Mouse (Mus musculus): ENCODE measurements around the gene Ppm1l. TPM values are rescaled to one million over a fixed set of nuclear protein-coding genes. Genes with fewer than 3 reads are reported as not detected.

Ppm1l gene
- polyA plus RNA-seq, 1 experiment from 2014 or later: 8.3 TPM

GRCm38 (mm10) chr3:69456071-69456470, 139.4 kb downstream of the Ppm1l start:
- no peak for ATAC-seq (ENCODE audit: insufficient number of reproducible peaks, insufficient read depth, low FRiP score, low TSS enrichment, low read depth)
- WGBS: 88% methylated on average over 5 of the region's 5 CpGs

GRCm38 (mm10) chr3:69458756-69459155, 142.1 kb downstream of the Ppm1l start:
- Histone ChIP-seq H3K9ac (no peak overlapping the region), H3K4me3 (no peak overlapping the region), H3K27me3 (no peaks in the 10 kb centered on the region), H3K36me3 (no peaks in the 10 kb centered on the region), H3K27ac (no peak overlapping the region), H3K4me2 (no peak overlapping the region), H3K4me1 (no peaks in the 10 kb centered on the region), H3K9me3 (no peaks in the 10 kb centered on the region)
- WGBS: 73% methylated on average over 6 of the region's 6 CpGs
- no peak for ATAC-seq (ENCODE audit: insufficient number of reproducible peaks, insufficient read depth, low FRiP score, low TSS enrichment, low read depth)

More at GRCm38 (mm10) chr3:69456071-69456470, 139.4 kb downstream of the Ppm1l start:
- Histone ChIP-seq H3K4me1 (no peaks in the 10 kb centered on the region), H3K36me3 (no peaks in the 10 kb centered on the region), H3K27ac (no peak overlapping the region), H3K9ac (no peak overlapping the region), H3K4me2 (no peak overlapping the region), H3K4me3 (no peak overlapping the region), H3K9me3 (no peaks in the 10 kb centered on the region), H3K27me3 (no peaks in the 10 kb centered on the region)

- ATAC-seq (ENCODE audit: insufficient number of reproducible peaks, insufficient read depth, low FRiP score, low TSS enrichment, low read depth): no peak
- no peak overlapping the region for H3K9ac ChIP-seq
- no peaks in the 10 kb centered on the region for H3K9me3 ChIP-seq
- 0 out of 2 replicates have a peak, but pooled peaks cover under 1% of the 10 kb centered on the region for H3K4me1 ChIP-seq
- H3K4me3 ChIP-seq: no peak overlapping the region
- H3K4me2 ChIP-seq: no peak overlapping the region
- peaks cover 3% of the 10 kb centered on the region; the same call in 1 of the 2 replicates for H3K27me3 ChIP-seq
- no peaks in the 10 kb centered on the region for H3K36me3 ChIP-seq
- H3K27ac ChIP-seq: no peak overlapping the region
- WGBS: 53% methylated on average over 1 of the region's 1 CpGs
Observed at GRCm38 (mm10) chr3:69461956-69462355, 145.3 kb downstream of the Ppm1l start.

- Histone ChIP-seq H3K36me3 (no peaks in the 10 kb centered on the region), H3K4me3 (no peak overlapping the region), H3K27ac (no peak overlapping the region), H3K27me3 (peaks cover 3% of the 10 kb centered on the region; the same call in 1 of the 2 replicates), H3K9me3 (no peaks in the 10 kb centered on the region), H3K4me2 (no peak overlapping the region), H3K9ac (no peak overlapping the region), H3K4me1 (peaks cover 37% of the 10 kb centered on the region)
- 95% methylated on average over 4 of the region's 4 CpGs for WGBS
- no peak for ATAC-seq (ENCODE audit: insufficient number of reproducible peaks, insufficient read depth, low FRiP score, low TSS enrichment, low read depth)
Observed at GRCm38 (mm10) chr3:69465751-69466150, 149.1 kb downstream of the Ppm1l start.

DNA sequence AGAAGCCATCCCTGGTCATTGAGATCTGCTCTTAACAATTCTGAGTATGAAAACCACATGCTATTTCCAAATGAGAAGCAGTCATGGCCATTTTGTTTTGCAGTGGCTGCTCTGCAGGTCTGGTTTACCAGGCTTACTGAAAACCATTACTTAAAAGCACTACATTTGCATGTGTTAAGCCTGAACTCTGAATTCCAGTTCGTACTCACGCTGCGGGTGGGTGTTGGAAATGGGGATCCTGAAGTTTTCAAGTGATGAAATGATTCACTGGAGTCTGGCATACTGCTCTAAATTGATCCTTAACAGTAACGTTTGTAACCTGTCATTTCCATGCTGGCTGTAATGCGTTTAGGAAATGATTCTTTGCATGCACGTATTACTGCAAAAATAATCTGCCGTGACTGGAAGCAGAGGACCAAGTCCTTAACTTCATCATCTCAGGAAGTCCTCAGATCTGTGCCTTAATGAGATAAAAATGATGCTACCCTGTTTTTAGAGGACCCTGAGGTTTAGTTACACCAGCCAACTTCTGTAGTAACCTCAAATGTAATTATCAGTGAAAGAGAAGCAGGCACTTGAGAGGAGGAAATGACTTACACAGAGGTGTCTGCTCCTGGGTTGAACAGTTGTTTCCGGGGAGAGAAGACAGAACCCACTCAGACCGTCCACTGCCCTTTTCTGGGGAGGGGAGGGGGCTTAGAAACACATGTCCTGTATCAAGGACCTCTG, 151.8 kb downstream of the Ppm1l start:
- H3K4me1 ChIP-seq: peaks cover 37% of the 10 kb centered on the region
- H3K9me3 ChIP-seq: no peaks in the 10 kb centered on the region
- peak overlapping the region; percentile 19 for H3K4me2 ChIP-seq
- no peak for ATAC-seq (ENCODE audit: insufficient number of reproducible peaks, insufficient read depth, low FRiP score, low TSS enrichment, low read depth)
- H3K9ac ChIP-seq: no peak overlapping the region
- H3K4me3 ChIP-seq: no peak overlapping the region
- no peaks in the 10 kb centered on the region for H3K36me3 ChIP-seq
- 15% methylated on average over 9 of the region's 9 CpGs for WGBS
- peaks cover 12% of the 10 kb centered on the region for H3K27me3 ChIP-seq
- no peak overlapping the region for H3K27ac ChIP-seq

DNA sequence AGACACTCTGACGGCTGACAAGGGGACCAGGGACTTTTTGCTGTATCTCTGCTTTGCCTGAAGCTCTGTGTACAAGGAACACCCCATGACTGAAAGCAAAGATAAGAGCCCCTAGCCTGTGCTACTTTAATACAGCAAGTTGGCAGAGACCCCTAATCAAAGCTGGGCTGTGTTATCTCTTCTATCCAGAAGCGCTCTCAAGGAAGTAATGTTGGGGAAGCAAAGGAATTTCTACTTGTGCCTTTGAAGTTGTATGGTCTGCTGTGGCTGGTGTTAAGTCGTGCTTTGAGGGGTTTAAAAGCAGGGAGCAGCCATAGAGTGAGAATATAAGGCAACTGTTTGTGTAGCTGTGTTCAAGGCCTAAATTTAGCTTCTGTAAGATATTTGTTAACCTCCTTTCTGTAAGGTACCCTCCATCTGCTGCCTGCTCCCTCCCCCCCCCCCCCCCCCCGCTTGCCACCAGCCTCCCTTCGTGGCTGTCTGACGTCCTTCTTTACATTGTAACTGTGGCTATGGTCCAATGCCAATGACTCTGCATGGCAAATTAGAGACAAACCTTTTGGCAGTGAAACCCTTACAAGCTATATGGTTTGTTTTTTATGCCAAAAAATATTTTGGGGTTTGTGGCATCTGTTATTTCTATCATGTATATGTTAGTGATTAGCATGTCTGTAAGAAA, 152.9 kb downstream of the Ppm1l start:
- Histone ChIP-seq H3K4me2 (no peak overlapping the region), H3K36me3 (no peaks in the 10 kb centered on the region), H3K4me1 (peaks cover 37% of the 10 kb centered on the region), H3K4me3 (no peak overlapping the region), H3K9ac (no peak overlapping the region), H3K27ac (no peak overlapping the region), H3K27me3 (peaks cover 12% of the 10 kb centered on the region), H3K9me3 (no peaks in the 10 kb centered on the region)
- no peak for ATAC-seq (ENCODE audit: insufficient number of reproducible peaks, insufficient read depth, low FRiP score, low TSS enrichment, low read depth)
- 20% methylated on average over 5 of the region's 6 CpGs for WGBS

- H3K36me3 ChIP-seq: no peaks in the 10 kb centered on the region
- no peaks in the 10 kb centered on the region for H3K9me3 ChIP-seq
- 43% methylated on average over 11 of the region's 11 CpGs for WGBS
- H3K27ac ChIP-seq: no peak overlapping the region
- peaks cover 11% of the 10 kb centered on the region for H3K27me3 ChIP-seq
- no peak overlapping the region for H3K9ac ChIP-seq
- H3K4me1 ChIP-seq: peaks cover 37% of the 10 kb centered on the region
- no peak overlapping the region for H3K4me3 ChIP-seq
- no peak for ATAC-seq (ENCODE audit: insufficient number of reproducible peaks, insufficient read depth, low FRiP score, low TSS enrichment, low read depth)
- no peak overlapping the region for H3K4me2 ChIP-seq
Observed at GRCm38 (mm10) chr3:69470142-69470796, 153.6 kb downstream of the Ppm1l start.

- Histone ChIP-seq H3K4me3 (no peak overlapping the region), H3K4me2 (no peak overlapping the region), H3K36me3 (no peaks in the 10 kb centered on the region), H3K9me3 (no peaks in the 10 kb centered on the region), H3K27me3 (peaks cover 10% of the 10 kb centered on the region), H3K27ac (no peak overlapping the region), H3K4me1 (peaks cover 7% of the 10 kb centered on the region), H3K9ac (no peak overlapping the region)
- 56% methylated on average over 12 of the region's 12 CpGs for WGBS
- ATAC-seq (ENCODE audit: insufficient number of reproducible peaks, insufficient read depth, low FRiP score, low TSS enrichment, low read depth): no peak
Observed at GRCm38 (mm10) chr3:69475850-69476450, 159.3 kb downstream of the Ppm1l start.

- no peak overlapping the region for H3K27ac ChIP-seq
- WGBS: 73% methylated on average over 3 of the region's 3 CpGs
- no peak overlapping the region for H3K9ac ChIP-seq
- H3K4me1 ChIP-seq: peaks cover 7% of the 10 kb centered on the region
- no peaks in the 10 kb centered on the region for H3K9me3 ChIP-seq
- no peaks in the 10 kb centered on the region for H3K36me3 ChIP-seq
- H3K27me3 ChIP-seq: no peaks in the 10 kb centered on the region
- ATAC-seq (ENCODE audit: insufficient number of reproducible peaks, insufficient read depth, low FRiP score, low TSS enrichment, low read depth): no peak
- no peak overlapping the region for H3K4me3 ChIP-seq
- no peak overlapping the region for H3K4me2 ChIP-seq
Observed at GRCm38 (mm10) chr3:69479937-69480336, 163.3 kb downstream of the Ppm1l start.

DNA sequence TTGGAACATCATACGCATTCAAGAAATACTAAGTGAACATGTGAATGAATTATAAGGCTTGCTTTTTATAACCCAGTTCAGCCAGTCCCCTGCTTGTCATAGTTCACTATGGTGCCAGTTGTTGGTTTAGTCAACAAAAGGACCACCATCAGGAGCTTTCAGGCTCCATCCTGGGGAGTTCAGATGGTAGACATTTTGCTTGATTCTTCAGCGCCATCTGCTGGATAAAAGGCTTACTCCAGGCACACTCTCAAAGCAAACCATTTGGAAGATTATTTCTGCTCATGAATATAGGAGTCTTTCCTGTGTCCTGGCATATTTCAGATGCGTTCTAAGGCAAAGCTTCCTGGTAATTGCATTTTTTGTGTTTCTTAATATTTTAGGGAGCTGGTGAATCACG, 165.2 kb downstream of the Ppm1l start:
- no peak overlapping the region for H3K4me3 ChIP-seq
- ATAC-seq (ENCODE audit: insufficient number of reproducible peaks, insufficient read depth, low FRiP score, low TSS enrichment, low read depth): no peak
- no peak overlapping the region for H3K9ac ChIP-seq

GRCm38 (mm10) chr3:69484006-69484574, 167.4 kb downstream of the Ppm1l start:
- H3K9ac ChIP-seq: no peak overlapping the region
- WGBS: 79% methylated on average over 13 of the region's 13 CpGs
- H3K4me3 ChIP-seq: no peak overlapping the region
- peaks cover 4% of the 10 kb centered on the region for H3K4me1 ChIP-seq
- H3K27ac ChIP-seq: no peak overlapping the region
- H3K27me3 ChIP-seq: no peaks in the 10 kb centered on the region
- H3K9me3 ChIP-seq: no peaks in the 10 kb centered on the region
- no peaks in the 10 kb centered on the region for H3K36me3 ChIP-seq
- ATAC-seq (ENCODE audit: insufficient number of reproducible peaks, insufficient read depth, low FRiP score, low TSS enrichment, low read depth): 0 out of 2 replicates have a peak, but pooled peaks have one; percentile 56
- H3K4me2 ChIP-seq: no peak overlapping the region

More for the DNA sequence above, 165.2 kb downstream of the Ppm1l start:
- 34% methylated on average over 4 of the region's 4 CpGs for WGBS
- Histone ChIP-seq H3K36me3 (no peaks in the 10 kb centered on the region), H3K27ac (no peak overlapping the region), H3K4me2 (no peak overlapping the region), H3K4me1 (no peaks in the 10 kb centered on the region; the same call in 1 of the 2 replicates), H3K9me3 (no peaks in the 10 kb centered on the region), H3K27me3 (no peaks in the 10 kb centered on the region)

Data from embryonic facial prominence, embryonic 13.5 days (tissue).